Mouse (Mus musculus) hindbrain, embryonic 11.5 days (tissue): ENCODE measurements at regions not wholly inside any gene's neighbourhood (a gene's known extent, or its start where the extent isn't known, plus 50 kb on each side); places are given as distances from the start of the nearest gene placed in this dataset.

Experiments
- ATAC-seq: fragments of 200-750 bp; cut with Nextera tagmentation; 2 replicates; pipeline ENCODE4 v1.8.0; 2017; ENCODE audit warnings: mild to moderate bottlenecking, moderate TSS enrichment, moderate library complexity; ENCODE audit not compliant: low FRiP score
- DNase-seq: peaks from one replicate; pipeline ENCODE4 v3.0.0-alpha.2; 2015; ENCODE audit warnings: low spot score
- H3K27ac ChIP-seq: fragments of 300-500 bp; sonication (generic); 2 replicates; pipeline ENCODE4 v1.5.1; 2014; ENCODE audit warnings: mild to moderate bottlenecking, low read depth, low read length
- H3K27me3 ChIP-seq: fragments of 300-500 bp; sonication (generic); 2 replicates; pipeline ENCODE4 v1.6.1; 2014; ENCODE audit warnings: mild to moderate bottlenecking, low read length, moderate library complexity, mixed read lengths; ENCODE audit not compliant: control insufficient read depth, insufficient read depth
- H3K36me3 ChIP-seq: fragments of 300-500 bp; sonication (generic); 2 replicates; pipeline ENCODE4 v1.6.1; 2014; ENCODE audit warnings: mild to moderate bottlenecking, low read length, moderate library complexity, mixed read lengths; ENCODE audit not compliant: control insufficient read depth, insufficient read depth
- H3K4me1 ChIP-seq: fragments of 300-500 bp; sonication (generic); replicated peaks from 2 replicates; pipeline ENCODE4 v1.6.1; 2014; ENCODE audit warnings: low read length, mixed read lengths; ENCODE audit not compliant: control insufficient read depth, insufficient read depth
- H3K4me2 ChIP-seq: fragments of 300-500 bp; sonication (generic); replicated peaks from 2 replicates; pipeline ENCODE4 v1.6.1; 2014; ENCODE audit warnings: mild to moderate bottlenecking, low read depth, low read length
- H3K4me3 ChIP-seq: fragments of 300-500 bp; sonication (generic); 2 replicates; pipeline ENCODE4 v1.5.1; 2014; ENCODE audit warnings: low read depth, low read length
- H3K9ac ChIP-seq: fragments of 300-500 bp; sonication (generic); 2 replicates; pipeline ENCODE4 v1.6.1; 2014; ENCODE audit warnings: low read depth, low read length
- H3K9me3 ChIP-seq: fragments of 300-500 bp; sonication (generic); 2 replicates; pipeline ENCODE4 v1.6.1; 2016; ENCODE audit warnings: low read length; ENCODE audit not compliant: control insufficient read depth
- WGBS: fragments of 180-500 bp; shearing (Covaris S2); extraction: QIAGEN DNeasy Blood & Tissue Kit; methylation state at CpG from one replicate; pipeline ENCODE4 v1.1.7; 2014; 5-methylcytosine and 5-hydroxymethylcytosine counted together

GRCm38 (mm10) chr11:117036977-117037376 is 78.0 kb upstream of the Sec14l1 start:
- Histone ChIP-seq H3K27me3 (no peaks in the 10 kb centered on the region), H3K27ac (no peak overlapping the region), H3K36me3 (no peaks in the 10 kb centered on the region), H3K9me3 (no peaks in the 10 kb centered on the region), H3K9ac (no peak overlapping the region), H3K4me2 (no peak overlapping the region), H3K4me1 (no peaks in the 10 kb centered on the region; the same call in 1 of the 2 replicates), H3K4me3 (no peak overlapping the region)
- no peak for DNase-seq
- WGBS, result 71% methylated on average over 7 of the region's 7 CpGs
- ATAC-seq, result no peak

GRCm38 (mm10) chr11:117038282-117039106 is 76.5 kb upstream of the Sec14l1 start:
- no peak overlapping the region for H3K4me3 ChIP-seq

GRCm38 (mm10) chr11:117040829-117041228 is 74.1 kb upstream of the Sec14l1 start:
- no peak overlapping the region for H3K4me2 ChIP-seq
- no peak overlapping the region for H3K27ac ChIP-seq
- WGBS, result 21% methylated on average over 4 of the region's 4 CpGs
- no peaks in the 10 kb centered on the region for H3K9me3 ChIP-seq
- no peaks in the 10 kb centered on the region for H3K36me3 ChIP-seq
- ATAC-seq (no peak), DNase-seq (no peak)
- H3K9ac ChIP-seq, result no peak overlapping the region
- no peak overlapping the region for H3K4me3 ChIP-seq
- no peaks in the 10 kb centered on the region; the same call in 1 of the 2 replicates for H3K4me1 ChIP-seq
- peaks cover 3% of the 10 kb centered on the region; the same call in 1 of the 2 replicates for H3K27me3 ChIP-seq

More at GRCm38 (mm10) chr11:117038282-117039106, 76.5 kb upstream of the Sec14l1 start:
- Histone ChIP-seq H3K4me2 (no peak overlapping the region), H3K27ac (no peak overlapping the region), H3K27me3 (peaks cover 3% of the 10 kb centered on the region; the same call in 1 of the 2 replicates), H3K4me1 (no peaks in the 10 kb centered on the region; the same call in 1 of the 2 replicates), H3K36me3 (no peaks in the 10 kb centered on the region), H3K9ac (no peak overlapping the region), H3K9me3 (no peaks in the 10 kb centered on the region)
- peak; percentile 71 for DNase-seq
- WGBS, result 38% methylated on average over 19 of the region's 20 CpGs
- ATAC-seq, result no peak

- H3K27me3 ChIP-seq, result peaks cover 3% of the 10 kb centered on the region; the same call in 1 of the 2 replicates
- no peak overlapping the region for H3K9ac ChIP-seq
- WGBS, result 67% methylated on average over 5 of the region's 5 CpGs
- H3K4me3 ChIP-seq, result no peak overlapping the region
- ATAC-seq (no peak), DNase-seq (no peak)
- H3K9me3 ChIP-seq, result no peaks in the 10 kb centered on the region
- H3K4me1 ChIP-seq, result no peaks in the 10 kb centered on the region
- no peak overlapping the region for H3K27ac ChIP-seq
- no peaks in the 10 kb centered on the region for H3K36me3 ChIP-seq
- H3K4me2 ChIP-seq, result no peak overlapping the region
Observed at GRCm38 (mm10) chr11:117042336-117042735, 72.6 kb upstream of the Sec14l1 start.

- no peaks in the 10 kb centered on the region for H3K9me3 ChIP-seq
- H3K27me3 ChIP-seq, result peaks cover 3% of the 10 kb centered on the region; the same call in 1 of the 2 replicates
- no peak overlapping the region for H3K4me3 ChIP-seq
- DNase-seq, result peak; percentile 85
- no peak overlapping the region for H3K27ac ChIP-seq
- ATAC-seq, result no peak
- 5% methylated on average over 8 of the region's 8 CpGs for WGBS
- 0 out of 2 replicates have a peak overlapping the region, but pooled peaks have one; percentile 27 for H3K9ac ChIP-seq
- H3K4me1 ChIP-seq, result no peaks in the 10 kb centered on the region
- no peaks in the 10 kb centered on the region for H3K36me3 ChIP-seq
- H3K4me2 ChIP-seq, result no peak overlapping the region
Observed at GRCm38 (mm10) chr11:117043524-117043923, 71.4 kb upstream of the Sec14l1 start.

GRCm38 (mm10) chr11:117044731-117045130 is 70.2 kb upstream of the Sec14l1 start:
- H3K4me1 ChIP-seq, result no peaks in the 10 kb centered on the region
- H3K9me3 ChIP-seq, result no peaks in the 10 kb centered on the region
- no peak overlapping the region for H3K4me2 ChIP-seq
- peaks cover 3% of the 10 kb centered on the region; the same call in 1 of the 2 replicates for H3K27me3 ChIP-seq
- no peak overlapping the region for H3K9ac ChIP-seq
- DNase-seq, result no peak
- no peaks in the 10 kb centered on the region for H3K36me3 ChIP-seq
- ATAC-seq, result no peak
- H3K4me3 ChIP-seq, result no peak overlapping the region
- no peak overlapping the region for H3K27ac ChIP-seq
- WGBS, result 97% methylated on average over 1 of the region's 1 CpGs

- H3K36me3 ChIP-seq, result no peaks in the 10 kb centered on the region
- H3K9me3 ChIP-seq, result no peaks in the 10 kb centered on the region
- 95% methylated on average over 5 of the region's 5 CpGs for WGBS
- no peak overlapping the region for H3K4me3 ChIP-seq
- DNase-seq (no peak), ATAC-seq (no peak)
- no peak overlapping the region for H3K4me2 ChIP-seq
- H3K4me1 ChIP-seq, result no peaks in the 10 kb centered on the region
- peaks cover 3% of the 10 kb centered on the region; the same call in 1 of the 2 replicates for H3K27me3 ChIP-seq
- peak overlapping the region; percentile 79; the same call in 1 of the 2 replicates for H3K27ac ChIP-seq
- no peak overlapping the region for H3K9ac ChIP-seq
Observed at GRCm38 (mm10) chr11:117046636-117047035, 68.3 kb upstream of the Sec14l1 start.

- Histone ChIP-seq H3K4me2 (no peak overlapping the region), H3K4me1 (no peaks in the 10 kb centered on the region), H3K27ac (peak overlapping the region; percentile 79), H3K4me3 (no peak overlapping the region), H3K9me3 (no peaks in the 10 kb centered on the region), H3K36me3 (no peaks in the 10 kb centered on the region), H3K27me3 (peaks cover 3% of the 10 kb centered on the region; the same call in 1 of the 2 replicates), H3K9ac (peak overlapping the region; percentile 44; the same call in 1 of the 2 replicates)
- DNase-seq (peak; percentile 74), ATAC-seq (peak; percentile 68)
- 32% methylated on average over 22 of the region's 22 CpGs for whole genome bisulfite sequencing
Observed at GRCm38 (mm10) chr11:117047172-117047950, 67.6 kb upstream of the Sec14l1 start.
